9 mouse cellular contexts compared by ENCODE assay signal in the genomic region with DNA sequence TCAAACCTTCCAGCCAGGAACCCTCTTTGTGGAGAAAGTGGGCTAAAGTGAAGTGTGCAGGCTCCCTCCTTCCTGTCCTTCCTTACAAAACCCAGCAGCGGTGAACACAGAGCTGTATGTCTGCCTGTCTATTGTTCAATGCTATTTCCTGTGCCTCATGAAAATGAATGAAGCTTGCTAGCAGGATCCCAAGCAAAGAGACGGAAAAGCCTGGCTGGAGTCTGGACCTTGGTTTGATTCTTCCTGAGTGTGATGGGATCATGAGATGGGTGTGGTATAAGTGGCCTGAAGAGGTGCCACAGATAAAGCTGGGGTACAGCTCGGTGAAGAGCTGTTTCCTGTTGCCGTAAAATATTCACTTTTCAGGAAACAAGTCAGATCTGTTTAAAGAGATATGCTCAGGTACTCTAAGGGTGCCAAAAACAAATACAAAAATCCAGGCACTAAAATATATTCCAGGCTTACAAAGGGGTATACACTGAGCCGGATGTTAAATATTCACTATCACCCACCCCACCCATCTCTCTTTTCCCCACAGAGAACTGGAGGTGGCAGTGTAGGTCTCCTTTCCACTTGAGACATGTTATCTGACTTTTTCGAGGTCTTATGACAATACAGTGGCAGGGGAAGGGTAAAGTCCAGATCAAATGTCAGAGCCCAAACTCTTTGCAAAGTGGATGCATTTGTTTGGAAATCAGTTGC.
DNase-seq lines count a peak whose midpoint lies in the region; ATAC-seq and TF ChIP-seq lines count a peak whose summit lies in the region.
"Had no signal": no experiment of that assay in that cellular context is flagged by ENCODE, and none has a peak within 500 bp of the region (broad histone marks: within the 10 kb centered on the region; RNA-seq: fewer than 3 reads in every experiment).

No protein-coding gene starts in this region.

- peaks cover 3% of the 10 kb centered on the region; the same call in 1 of the 2 replicates for H3K4me1 ChIP-seq in heart, embryonic 16.5 days (ENCODE audit: control insufficient read depth, insufficient read depth, low read length)
- H3K4me1 ChIP-seq in kidney, embryonic 16.5 days (ENCODE audit: insufficient read depth, low read length), result no peaks in the 10 kb centered on the region
- H3K4me1 ChIP-seq in midbrain, postnatal 0 days (ENCODE audit: insufficient read depth, low read length), result 0 out of 2 replicates have a peak, but pooled peaks cover 4% of the 10 kb centered on the region

- no peaks in the 10 kb centered on the region for H3K9me3 ChIP-seq in heart, embryonic 16.5 days (replicated peaks; ENCODE audit: control insufficient read depth, low read length)
- H3K9me3 ChIP-seq in kidney, embryonic 16.5 days (ENCODE audit: low read length), result no peaks in the 10 kb centered on the region
- no peaks in the 10 kb centered on the region for H3K9me3 ChIP-seq in midbrain, postnatal 0 days (ENCODE audit: low read length)
- H3K9me3 ChIP-seq: liver, embryonic 13.5 days had no signal

- H3K36me3 ChIP-seq in heart, embryonic 16.5 days (ENCODE audit: control insufficient read depth, insufficient read depth), result no peaks in the 10 kb centered on the region
- no peaks in the 10 kb centered on the region for H3K36me3 ChIP-seq in kidney, embryonic 16.5 days (ENCODE audit: insufficient read depth, low read length)
- no peaks in the 10 kb centered on the region for H3K36me3 ChIP-seq in midbrain, postnatal 0 days (ENCODE audit: insufficient read depth, low read length)
- H3K36me3 ChIP-seq: liver, embryonic 13.5 days had no signal

- no peak overlapping the region for H3K4me3 ChIP-seq in heart, embryonic 16.5 days (ENCODE audit: low read length)
- H3K4me3 ChIP-seq in kidney, embryonic 16.5 days (ENCODE audit: low read length), result no peak overlapping the region
- H3K4me3 ChIP-seq in midbrain, postnatal 0 days (ENCODE audit: low read depth, low read length), result no peak overlapping the region
- H3K4me3 ChIP-seq: liver, embryonic 13.5 days had no signal

- 28% methylated on average over 6 of the region's 6 CpGs for WGBS in heart, embryonic 16.5 days
- WGBS in kidney, embryonic 16.5 days, result 47% methylated on average over 6 of the region's 6 CpGs
- WGBS in midbrain, postnatal 0 days, result 36% methylated on average over 6 of the region's 6 CpGs

- H3K9ac ChIP-seq in heart, embryonic 16.5 days (ENCODE audit: low read length), result no peak overlapping the region
- H3K9ac ChIP-seq in kidney, embryonic 16.5 days (replicated peaks; ENCODE audit: low read length), result no peak overlapping the region
- H3K9ac ChIP-seq in midbrain, postnatal 0 days (replicated peaks; ENCODE audit: low read length, poor library complexity, severe bottlenecking), result no peak overlapping the region
- H3K9ac ChIP-seq: liver, embryonic 13.5 days had no signal

- peak; percentile 71 for ATAC-seq in heart, embryonic 16.5 days (replicated peaks; ENCODE audit: extremely low read depth, insufficient read depth, low FRiP score)
- ATAC-seq in kidney, embryonic 16.5 days (ENCODE audit: low FRiP score, low TSS enrichment), result peak; percentile 70
- no peak for ATAC-seq in midbrain, postnatal 0 days (ENCODE audit: low FRiP score)

- H3K4me2 ChIP-seq in heart, embryonic 16.5 days (ENCODE audit: low read depth, low read length), result no peak overlapping the region; the same call in 1 of the 2 replicates
- H3K4me2 ChIP-seq in kidney, embryonic 16.5 days (replicated peaks; ENCODE audit: low read depth, low read length), result no peak overlapping the region
- no peak overlapping the region for H3K4me2 ChIP-seq in midbrain, postnatal 0 days (ENCODE audit: low read depth, low read length, poor library complexity, severe bottlenecking)
- H3K4me2 ChIP-seq: liver, embryonic 13.5 days had no signal

- no peaks in the 10 kb centered on the region for H3K27me3 ChIP-seq in heart, embryonic 16.5 days (ENCODE audit: control insufficient read depth, insufficient read depth, low read length)
- no peaks in the 10 kb centered on the region for H3K27me3 ChIP-seq in kidney, embryonic 16.5 days (ENCODE audit: insufficient read depth, low read length)
- H3K27me3 ChIP-seq in midbrain, postnatal 0 days (ENCODE audit: insufficient read depth, low read length), result no peaks in the 10 kb centered on the region
- H3K27me3 ChIP-seq: liver, embryonic 13.5 days had no signal

- peak; percentile 61 for TF ChIP-seq CTCF in midbrain, postnatal 0 days (IDR thresholded peaks at IDR 0.05)

- peak overlapping the region; percentile 78 for H3K27ac ChIP-seq in heart, embryonic 16.5 days (ENCODE audit: low read length)
- peak overlapping the region; percentile 66 for H3K27ac ChIP-seq in kidney, embryonic 16.5 days (ENCODE audit: low read length)
- peak overlapping the region; percentile 65; the same call in 1 of the 2 replicates for H3K27ac ChIP-seq in midbrain, postnatal 0 days (ENCODE audit: low read depth, low read length)
- H3K27ac ChIP-seq: liver, embryonic 13.5 days had no signal

- peak; percentile 32 for DNase-seq in adrenal gland, postnatal 14 days
- no peak for DNase-seq in adrenal gland, postnatal 4 days (ENCODE audit: low spot score in 2 of 2)
- no peak for DNase-seq in midbrain, postnatal 0 days (ENCODE audit: low spot score)
- DNase-seq in thymus, postnatal 10 days (ENCODE audit: low spot score in 2 of 2), result no peak
- DNase-seq in cerebellum, adult 11-12 months, result no peak
- no peak for DNase-seq in right cerebral cortex, postnatal 14 days
- DNase-seq: liver, embryonic 13.5 days had no signal
